Mouse (Mus musculus): Measurements from ENCODE around the gene AC140267.1. TPM values are rescaled to one million over a fixed set of nuclear protein-coding genes. Genes with fewer than 3 reads are reported as not detected.
A peak's percentile ranks its signal among the peaks of the same experiment; 100 is the strongest.

The AC140267.1 gene
- polyA plus RNA-seq, 1 experiment from 2014 or later = not detected

DNA sequence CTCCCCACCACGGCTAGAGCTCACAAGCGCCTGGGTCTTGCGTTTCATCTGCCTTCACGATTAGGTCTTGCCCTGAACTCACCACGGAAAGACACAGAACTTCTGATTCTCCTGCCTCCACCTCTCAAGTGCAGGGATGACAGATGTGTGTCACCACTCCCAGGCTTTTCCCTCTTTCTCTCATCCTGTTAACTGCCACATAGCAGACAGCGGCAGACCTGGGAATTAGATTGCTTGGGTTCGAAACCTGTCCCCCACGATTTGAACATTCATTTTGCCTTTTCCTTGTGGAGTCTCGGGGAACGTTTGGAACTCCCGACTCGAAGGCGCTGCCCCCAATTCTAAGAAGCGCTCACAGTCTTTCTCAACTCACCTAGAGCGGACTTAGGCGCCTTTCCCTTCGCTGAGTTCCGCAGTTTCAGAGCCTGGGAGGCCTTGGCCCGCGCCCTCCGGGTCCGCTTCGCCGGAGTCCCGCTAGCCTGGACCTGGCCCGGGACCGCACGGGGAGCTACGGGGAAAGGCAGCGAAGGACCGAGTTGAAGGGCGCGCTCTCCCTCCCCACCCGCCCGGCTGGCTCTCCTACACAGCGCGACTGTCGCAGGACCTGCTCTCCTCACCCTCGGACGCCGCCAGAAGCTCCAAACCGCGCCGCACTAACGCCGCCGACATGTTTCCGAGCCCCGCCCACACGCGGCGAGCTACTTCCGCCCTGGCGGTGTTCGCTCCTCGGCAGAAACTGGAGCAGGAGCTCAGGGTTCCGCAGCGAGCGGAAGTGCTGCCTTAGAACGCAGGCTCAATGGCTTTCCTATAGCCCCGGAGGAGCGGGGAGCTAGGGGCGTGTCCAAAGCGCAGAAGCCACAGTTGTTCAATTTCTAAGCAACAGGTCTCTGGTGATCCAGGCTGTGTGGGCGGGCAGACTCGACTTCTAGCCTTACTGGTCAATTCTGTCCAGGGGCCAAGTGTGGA lies 28.3 kb downstream of the AC140267.1 start, which contains the start of gene Rps19bp1:
Gene Rps19bp1, minus strand, starts transcription at position 706 of the 966 bp plus-strand sequence.
- ATAC-seq (ENCODE audit: low read depth) (peak; percentile 94), DNase-seq (ENCODE audit: low spot score) (peak; percentile 97)
- Histone ChIP-seq H3K9ac (ENCODE audit: low read depth, low read length) (peak within 1 kb of the TSS; percentile 89), H3K36me3 (ENCODE audit: control insufficient read depth, insufficient read depth, low read length) (peaks cover 23% of the 10 kb centered on the region), H3K4me2 (ENCODE audit: low read depth, low read length) (peak within 1 kb of the TSS; percentile 90), H3K27ac (replicated peaks; ENCODE audit: low read depth, low read length) (peak within 1 kb of the TSS; percentile 44; the same call in 1 of the 2 replicates), H3K9me3 (ENCODE audit: control insufficient read depth, low read length) (no peaks in the 10 kb centered on the region), H3K4me3 (ENCODE audit: low read depth, low read length) (peak within 1 kb of the TSS; percentile 89), H3K27me3 (replicated peaks; ENCODE audit: control insufficient read depth, insufficient read depth, low read length) (no peaks in the 10 kb centered on the region), H3K4me1 (ENCODE audit: control insufficient read depth, insufficient read depth, low read length) (peaks cover 3% of the 10 kb centered on the region; the same call in 1 of the 2 replicates)
- WGBS = 2% methylated on average over 41 of the region's 66 CpGs

DNA sequence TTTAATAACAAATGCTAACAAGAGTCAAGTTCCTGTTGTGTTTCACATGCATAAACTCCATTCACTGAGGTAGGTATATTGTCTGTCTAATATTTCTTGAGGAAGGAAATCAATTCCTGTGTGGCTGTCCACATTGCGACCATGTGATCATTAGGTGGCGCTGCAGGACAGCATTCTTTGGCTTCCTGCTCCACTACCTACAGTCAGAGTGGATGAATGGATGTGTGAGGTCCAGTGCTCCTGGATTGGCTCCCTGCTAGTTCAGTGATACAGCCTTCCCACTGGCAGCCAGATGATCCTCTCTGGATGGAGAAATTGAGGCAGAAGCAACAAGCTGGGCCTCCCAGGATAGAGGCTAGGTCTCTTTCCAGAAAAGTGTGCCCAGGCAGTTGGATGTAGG lies 30.6 kb downstream of the AC140267.1 start:
- H3K27ac ChIP-seq (replicated peaks; ENCODE audit: low read depth, low read length) = no peak overlapping the region
- H3K4me1 ChIP-seq (ENCODE audit: control insufficient read depth, insufficient read depth, low read length) = peaks cover 3% of the 10 kb centered on the region; the same call in 1 of the 2 replicates
- WGBS = 0% methylated on average over 2 of the region's 2 CpGs
- DNase-seq (ENCODE audit: low spot score) (peak; percentile 82), ATAC-seq (ENCODE audit: low read depth) (0 out of 2 replicates have a peak, but pooled peaks have one; percentile 23)
- 0 out of 2 replicates have a peak, but pooled peaks cover 2% of the 10 kb centered on the region for H3K36me3 ChIP-seq (ENCODE audit: control insufficient read depth, insufficient read depth, low read length)
- no peak overlapping the region for H3K9ac ChIP-seq (ENCODE audit: low read depth, low read length)
- no peak overlapping the region for H3K4me2 ChIP-seq (ENCODE audit: low read depth, low read length)
- no peaks in the 10 kb centered on the region for H3K9me3 ChIP-seq (ENCODE audit: control insufficient read depth, low read length)
- H3K27me3 ChIP-seq (replicated peaks; ENCODE audit: control insufficient read depth, insufficient read depth, low read length) = no peaks in the 10 kb centered on the region
- H3K4me3 ChIP-seq (ENCODE audit: low read depth, low read length) = no peak overlapping the region

DNA sequence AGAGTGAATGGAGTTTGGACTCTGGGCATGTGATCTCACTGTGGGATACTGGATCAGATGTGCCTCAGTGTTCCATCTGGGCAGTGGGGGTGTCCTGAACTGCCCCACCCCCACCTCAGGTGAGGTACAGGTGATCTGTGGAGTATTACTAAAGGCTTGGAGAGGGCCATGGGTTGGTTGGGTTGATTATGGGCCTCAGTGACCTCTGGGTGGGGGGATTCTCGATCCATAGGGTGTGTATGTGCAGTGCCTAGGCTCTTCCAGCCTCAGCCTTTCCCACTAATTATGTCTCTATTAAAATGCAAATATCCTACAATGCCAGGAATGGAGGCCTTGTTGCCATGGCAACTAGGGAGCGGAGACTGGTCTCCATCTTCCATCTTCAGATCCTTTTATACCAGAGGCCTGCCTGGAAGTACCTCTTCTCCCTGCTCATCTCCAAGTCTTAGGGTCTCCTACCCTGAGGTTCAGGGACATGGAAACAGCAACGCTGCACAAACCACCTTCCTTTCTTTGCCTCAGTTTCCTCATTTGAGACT lies 36.3 kb downstream of the AC140267.1 start:
- Histone ChIP-seq H3K4me1 (ENCODE audit: control insufficient read depth, insufficient read depth, low read length) (no peaks in the 10 kb centered on the region), H3K4me3 (ENCODE audit: low read depth, low read length) (no peak overlapping the region), H3K4me2 (ENCODE audit: low read depth, low read length) (no peak overlapping the region), H3K27me3 (replicated peaks; ENCODE audit: control insufficient read depth, insufficient read depth, low read length) (no peaks in the 10 kb centered on the region), H3K9ac (ENCODE audit: low read depth, low read length) (no peak overlapping the region), H3K36me3 (ENCODE audit: control insufficient read depth, insufficient read depth, low read length) (no peaks in the 10 kb centered on the region), H3K27ac (replicated peaks; ENCODE audit: low read depth, low read length) (no peak overlapping the region), H3K9me3 (ENCODE audit: control insufficient read depth, low read length) (no peaks in the 10 kb centered on the region)
- 74% methylated on average over 3 of the region's 3 CpGs for WGBS
- ATAC-seq (ENCODE audit: low read depth) = no peak
- DNase-seq (ENCODE audit: low spot score) = no peak

DNA sequence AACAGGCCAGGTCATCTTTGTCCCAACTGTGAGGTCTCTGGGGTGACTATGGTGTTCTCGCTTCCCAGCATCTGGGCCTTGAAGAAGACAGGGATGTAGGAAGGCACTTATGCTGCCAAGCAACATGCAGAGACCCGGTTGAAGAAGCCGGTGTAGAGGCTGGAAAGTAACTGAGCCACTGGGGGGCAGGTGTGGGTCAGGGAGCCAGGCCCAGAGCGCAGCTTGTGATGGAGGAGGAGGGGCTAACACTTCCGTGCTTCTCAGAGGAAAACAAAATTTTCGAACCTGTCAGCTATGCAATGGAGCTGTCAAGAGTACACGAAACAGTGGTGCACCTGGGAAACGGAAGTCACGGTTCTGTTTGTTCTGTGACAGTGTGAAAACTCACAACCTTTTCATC lies 41.5 kb downstream of the AC140267.1 start:
- Histone ChIP-seq H3K4me2 (ENCODE audit: low read depth, low read length) (no peak overlapping the region), H3K27me3 (replicated peaks; ENCODE audit: control insufficient read depth, insufficient read depth, low read length) (no peaks in the 10 kb centered on the region; the same call in 1 of the 2 replicates), H3K4me1 (ENCODE audit: control insufficient read depth, insufficient read depth, low read length) (no peaks in the 10 kb centered on the region), H3K36me3 (ENCODE audit: control insufficient read depth, insufficient read depth, low read length) (no peaks in the 10 kb centered on the region), H3K4me3 (ENCODE audit: low read depth, low read length) (no peak overlapping the region), H3K9ac (ENCODE audit: low read depth, low read length) (no peak overlapping the region), H3K9me3 (ENCODE audit: control insufficient read depth, low read length) (no peaks in the 10 kb centered on the region), H3K27ac (replicated peaks; ENCODE audit: low read depth, low read length) (no peak overlapping the region)
- WGBS = 47% methylated on average over 9 of the region's 9 CpGs
- DNase-seq (ENCODE audit: low spot score) (no peak), ATAC-seq (ENCODE audit: low read depth) (no peak)

DNA sequence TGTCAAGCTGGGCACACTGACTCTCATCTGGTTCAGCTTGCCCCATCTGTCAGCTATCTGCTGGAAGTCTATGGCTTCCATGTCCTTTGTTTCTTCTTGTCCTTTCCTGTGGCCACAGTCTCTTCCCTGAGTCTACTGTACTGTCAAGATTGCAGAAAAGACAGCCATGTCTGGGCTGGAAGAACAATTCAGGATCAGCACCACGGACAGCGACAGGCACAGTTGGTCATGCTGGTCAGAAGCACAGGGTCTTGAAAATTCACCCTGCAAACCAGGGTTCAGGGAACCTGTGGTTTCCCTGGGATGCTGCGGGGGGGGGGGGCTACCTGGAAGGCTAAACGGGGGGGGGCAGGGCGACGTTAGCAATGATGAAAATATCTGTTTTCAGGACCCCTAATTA lies 42.0 kb downstream of the AC140267.1 start:
- ATAC-seq (ENCODE audit: low read depth) = no peak

DNA sequence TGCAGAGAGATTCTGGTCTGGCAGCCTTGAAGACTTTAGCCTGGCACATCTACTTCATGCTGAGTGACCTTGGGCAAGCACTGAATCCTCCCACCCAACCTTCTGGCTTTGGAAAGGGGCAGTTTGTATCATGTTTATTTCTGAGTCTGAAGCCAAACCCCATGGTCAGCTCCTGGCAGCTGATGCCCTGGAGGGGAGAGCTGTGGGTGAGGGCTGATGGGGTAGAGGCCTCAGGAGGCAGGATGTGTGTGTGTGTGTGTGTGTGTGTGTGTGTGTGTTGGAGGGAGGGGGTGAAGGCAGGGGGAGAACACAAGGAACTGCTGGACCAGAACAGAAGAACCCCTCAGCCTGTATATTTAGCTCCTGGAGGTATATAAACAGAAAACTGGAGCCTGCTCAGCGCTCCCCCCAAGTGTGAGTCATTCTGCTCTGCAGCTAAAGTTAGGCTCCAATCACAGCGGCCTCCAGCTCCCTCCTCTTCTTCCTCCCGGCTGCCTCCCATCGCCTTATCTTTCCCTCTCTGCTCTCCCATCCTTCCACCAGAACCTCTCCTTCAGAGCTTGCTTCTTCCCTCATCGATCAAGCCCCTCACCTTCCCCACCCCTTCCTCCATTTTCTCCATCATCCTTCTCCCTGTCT lies 42.6 kb downstream of the AC140267.1 start:
- Histone ChIP-seq H3K27ac (replicated peaks; ENCODE audit: low read depth, low read length) (no peak overlapping the region), H3K9me3 (ENCODE audit: control insufficient read depth, low read length) (no peaks in the 10 kb centered on the region), H3K4me2 (ENCODE audit: low read depth, low read length) (no peak overlapping the region), H3K4me3 (ENCODE audit: low read depth, low read length) (no peak overlapping the region), H3K4me1 (ENCODE audit: control insufficient read depth, insufficient read depth, low read length) (no peaks in the 10 kb centered on the region), H3K9ac (ENCODE audit: low read depth, low read length) (no peak overlapping the region), H3K36me3 (ENCODE audit: control insufficient read depth, insufficient read depth, low read length) (no peaks in the 10 kb centered on the region), H3K27me3 (replicated peaks; ENCODE audit: control insufficient read depth, insufficient read depth, low read length) (peaks cover 4% of the 10 kb centered on the region; the same call in 1 of the 2 replicates)
- WGBS = 75% methylated on average over 5 of the region's 5 CpGs
- ATAC-seq (ENCODE audit: low read depth) = no peak
- no peak for DNase-seq (ENCODE audit: low spot score)

More for the DNA sequence above, 42.0 kb downstream of the AC140267.1 start:
- Histone ChIP-seq H3K9me3 (ENCODE audit: control insufficient read depth, low read length) (no peaks in the 10 kb centered on the region), H3K4me2 (ENCODE audit: low read depth, low read length) (no peak overlapping the region), H3K9ac (ENCODE audit: low read depth, low read length) (no peak overlapping the region), H3K27ac (replicated peaks; ENCODE audit: low read depth, low read length) (no peak overlapping the region), H3K36me3 (ENCODE audit: control insufficient read depth, insufficient read depth, low read length) (no peaks in the 10 kb centered on the region), H3K27me3 (replicated peaks; ENCODE audit: control insufficient read depth, insufficient read depth, low read length) (no peaks in the 10 kb centered on the region; the same call in 1 of the 2 replicates), H3K4me3 (ENCODE audit: low read depth, low read length) (no peak overlapping the region), H3K4me1 (ENCODE audit: control insufficient read depth, insufficient read depth, low read length) (no peaks in the 10 kb centered on the region)
- peak; percentile 77 for DNase-seq (ENCODE audit: low spot score)
- 0% methylated on average over 6 of the region's 6 CpGs for WGBS

DNA sequence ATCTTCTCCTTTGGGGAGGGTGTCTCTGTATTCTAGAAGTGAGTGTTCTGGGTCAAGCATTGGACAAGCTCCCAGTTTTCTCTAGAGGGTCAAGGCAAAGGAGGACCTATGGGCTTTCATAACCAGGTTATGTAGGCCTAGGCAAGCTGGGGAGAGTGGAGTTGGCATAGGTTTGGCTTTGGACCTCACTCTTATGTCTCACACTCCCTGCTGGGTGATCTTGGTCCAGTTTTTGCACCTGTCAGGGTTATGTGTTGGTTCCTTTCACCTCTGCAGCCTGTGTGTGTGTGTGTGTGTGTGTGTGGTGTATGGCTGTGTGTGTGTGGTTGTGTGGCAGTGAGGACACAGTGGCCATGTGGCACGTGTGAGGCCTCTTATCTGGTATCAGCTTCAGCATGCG lies 43.4 kb downstream of the AC140267.1 start:
- H3K4me1 ChIP-seq (ENCODE audit: control insufficient read depth, insufficient read depth, low read length) = no peaks in the 10 kb centered on the region
- WGBS = 72% methylated on average over 2 of the region's 2 CpGs
- no peak for ATAC-seq (ENCODE audit: low read depth)

DNA sequence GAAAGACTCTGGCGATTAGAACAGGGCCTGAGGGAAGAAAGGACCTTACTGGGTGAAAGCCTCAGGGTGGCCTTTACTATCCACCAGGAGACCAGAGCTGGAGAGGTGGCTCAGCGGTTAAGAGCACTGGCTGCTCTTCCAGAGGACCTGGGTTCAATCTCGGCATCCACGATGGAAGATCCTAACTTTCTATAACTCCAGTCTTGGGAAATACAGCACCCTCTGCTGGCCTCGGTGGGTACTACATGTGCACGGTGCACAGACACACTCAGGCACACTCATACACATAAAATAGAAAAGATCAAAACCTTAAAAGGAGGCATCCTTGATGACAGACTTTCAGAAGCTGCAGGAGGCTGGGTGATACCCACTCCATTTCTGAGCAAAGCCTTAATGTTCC lies 45.0 kb downstream of the AC140267.1 start:
- Histone ChIP-seq H3K4me1 (ENCODE audit: control insufficient read depth, insufficient read depth, low read length) (no peaks in the 10 kb centered on the region), H3K9me3 (ENCODE audit: control insufficient read depth, low read length) (no peaks in the 10 kb centered on the region), H3K27me3 (replicated peaks; ENCODE audit: control insufficient read depth, insufficient read depth, low read length) (peaks cover 26% of the 10 kb centered on the region), H3K36me3 (ENCODE audit: control insufficient read depth, insufficient read depth, low read length) (no peaks in the 10 kb centered on the region), H3K4me3 (ENCODE audit: low read depth, low read length) (no peak overlapping the region), H3K27ac (replicated peaks; ENCODE audit: low read depth, low read length) (no peak overlapping the region), H3K4me2 (ENCODE audit: low read depth, low read length) (no peak overlapping the region), H3K9ac (ENCODE audit: low read depth, low read length) (no peak overlapping the region)
- 20% methylated on average over 6 of the region's 6 CpGs for WGBS
- ATAC-seq (ENCODE audit: low read depth) (no peak), DNase-seq (ENCODE audit: low spot score) (no peak)

More for the DNA sequence above, 43.4 kb downstream of the AC140267.1 start:
- H3K4me3 ChIP-seq (ENCODE audit: low read depth, low read length) = no peak overlapping the region
- H3K36me3 ChIP-seq (ENCODE audit: control insufficient read depth, insufficient read depth, low read length) = no peaks in the 10 kb centered on the region
- no peak overlapping the region for H3K4me2 ChIP-seq (ENCODE audit: low read depth, low read length)
- no peaks in the 10 kb centered on the region for H3K9me3 ChIP-seq (ENCODE audit: control insufficient read depth, low read length)
- no peak overlapping the region for H3K27ac ChIP-seq (replicated peaks; ENCODE audit: low read depth, low read length)
- H3K27me3 ChIP-seq (replicated peaks; ENCODE audit: control insufficient read depth, insufficient read depth, low read length) = peaks cover 11% of the 10 kb centered on the region
- no peak for DNase-seq (ENCODE audit: low spot score)
- H3K9ac ChIP-seq (ENCODE audit: low read depth, low read length) = no peak overlapping the region
